Comparison of ENCODE assay signal across 8 mouse cellular contexts in genomic region chr11:101465869-101466551, GRCm38 (mm10). TPM values are rescaled to one million over a fixed set of nuclear protein-coding genes. Genes with fewer than 3 reads are reported as not detected.
DNase-seq lines count a peak whose midpoint lies in the region; ATAC-seq lines count a peak whose summit lies in the region.

TSS of gene Vat1 (minus strand) at chr11:101466230.

- peaks cover 31% of the 10 kb centered on the region for H3K4me1 ChIP-seq in intestine, embryonic 15.5 days (replicated peaks)
- peaks cover 72% of the 10 kb centered on the region for H3K4me1 ChIP-seq in limb, embryonic 10.5 days
- peaks cover 59% of the 10 kb centered on the region for H3K4me1 ChIP-seq in midbrain, embryonic 11.5 days (ENCODE audit: control insufficient read depth, insufficient read depth, low read length)

- H3K9me3 ChIP-seq in intestine, embryonic 15.5 days = no peaks in the 10 kb centered on the region
- H3K9me3 ChIP-seq in limb, embryonic 10.5 days (replicated peaks) = no peaks in the 10 kb centered on the region
- no peaks in the 10 kb centered on the region for H3K9me3 ChIP-seq in midbrain, embryonic 11.5 days (ENCODE audit: control insufficient read depth, low read length)

- H3K9ac ChIP-seq in intestine, embryonic 15.5 days = peak within 1 kb of the TSS; percentile 81
- H3K9ac ChIP-seq in midbrain, embryonic 11.5 days (ENCODE audit: low read length) = peak within 1 kb of the TSS; percentile 75

- H3K36me3 ChIP-seq in intestine, embryonic 15.5 days = 0 out of 2 replicates have a peak, but pooled peaks cover 5% of the 10 kb centered on the region
- 0 out of 2 replicates have a peak, but pooled peaks cover 3% of the 10 kb centered on the region for H3K36me3 ChIP-seq in limb, embryonic 10.5 days
- no peaks in the 10 kb centered on the region for H3K36me3 ChIP-seq in midbrain, embryonic 11.5 days (ENCODE audit: control insufficient read depth, insufficient read depth, low read length)

- H3K27ac ChIP-seq in intestine, embryonic 15.5 days = peak within 1 kb of the TSS; percentile 93
- peak within 1 kb of the TSS; percentile 82 for H3K27ac ChIP-seq in limb, embryonic 10.5 days
- peak within 1 kb of the TSS; percentile 69 for H3K27ac ChIP-seq in midbrain, embryonic 11.5 days (ENCODE audit: low read depth, low read length)

- DNase-seq in ZHBTc4 (ENCODE audit: low read depth, low spot score) = peak; percentile 76
- DNase-seq in cerebellum, postnatal 36 days = peak; percentile 51 to 62
- DNase-seq in gastrocnemius, postnatal 4 days (ENCODE audit: low spot score in 2 of 2) = peak; percentile 49 to 78
- no peak for DNase-seq in limb, embryonic 10.5 days (ENCODE audit: low spot score)
- peak; percentile 94 for DNase-seq in midbrain, embryonic 11.5 days (ENCODE audit: low spot score, missing footprints)
- peak; percentile 69 for DNase-seq in right cerebral cortex, postnatal 4 days
- DNase-seq in yolk sac, embryonic 10.5 days (ENCODE audit: low spot score) = peak; percentile 88

- H3K4me2 ChIP-seq in intestine, embryonic 15.5 days (replicated peaks) = peak within 1 kb of the TSS; percentile 98
- H3K4me2 ChIP-seq in midbrain, embryonic 11.5 days = peak within 1 kb of the TSS; percentile 95

- no peaks in the 10 kb centered on the region for H3K27me3 ChIP-seq in intestine, embryonic 15.5 days (replicated peaks)
- peaks cover 37% of the 10 kb centered on the region for H3K27me3 ChIP-seq in limb, embryonic 10.5 days (ENCODE audit: low read depth, poor library complexity, severe bottlenecking)
- peaks cover 2% of the 10 kb centered on the region; the same call in 1 of the 2 replicates for H3K27me3 ChIP-seq in midbrain, embryonic 11.5 days (ENCODE audit: control insufficient read depth, insufficient read depth, low read length)

- ATAC-seq in intestine, embryonic 15.5 days = peak; percentile 57
- peak; percentile 50 for ATAC-seq in midbrain, embryonic 11.5 days (ENCODE audit: low FRiP score)

- WGBS in intestine, embryonic 15.5 days = 1% methylated on average over 59 of the region's 60 CpGs
- 2% methylated on average over 60 of the region's 60 CpGs for WGBS in limb, embryonic 10.5 days
- WGBS in midbrain, embryonic 11.5 days = 2% methylated on average over 60 of the region's 60 CpGs

- peak within 1 kb of the TSS; percentile 93 for H3K4me3 ChIP-seq in intestine, embryonic 15.5 days (replicated peaks)
- peak within 1 kb of the TSS; percentile 94 for H3K4me3 ChIP-seq in limb, embryonic 10.5 days
- H3K4me3 ChIP-seq in midbrain, embryonic 11.5 days (ENCODE audit: low read depth, low read length) = peak within 1 kb of the TSS; percentile 73

RNA-seq across cellular contexts. Expression of gene Vat1, which starts in this region (rescaled TPM):
- total RNA-seq in gastrocnemius, postnatal 4 days (2021) = 10 to 100 TPM; 72.6 to 79.3 TPM
- polyA plus RNA-seq in intestine, embryonic 15.5 days (2015; fragmentation: Nextera tagmentation; extraction: Ambion mirVana) = 69.7 and 70.0 TPM in 2 replicates
- polyA plus RNA-seq in limb, embryonic 10.5 days (2016; fragmentation: Nextera tagmentation; extraction: Ambion mirVana) = 14.6 and 17.2 TPM in 2 replicates
- 43.5 and 47.6 TPM in 2 replicates for polyA plus RNA-seq in midbrain, embryonic 11.5 days (2014; fragmentation: Nextera tagmentation; extraction: Ambion mirVana)
